8 mouse cellular contexts compared by ENCODE assay signal in the genomic region with DNA sequence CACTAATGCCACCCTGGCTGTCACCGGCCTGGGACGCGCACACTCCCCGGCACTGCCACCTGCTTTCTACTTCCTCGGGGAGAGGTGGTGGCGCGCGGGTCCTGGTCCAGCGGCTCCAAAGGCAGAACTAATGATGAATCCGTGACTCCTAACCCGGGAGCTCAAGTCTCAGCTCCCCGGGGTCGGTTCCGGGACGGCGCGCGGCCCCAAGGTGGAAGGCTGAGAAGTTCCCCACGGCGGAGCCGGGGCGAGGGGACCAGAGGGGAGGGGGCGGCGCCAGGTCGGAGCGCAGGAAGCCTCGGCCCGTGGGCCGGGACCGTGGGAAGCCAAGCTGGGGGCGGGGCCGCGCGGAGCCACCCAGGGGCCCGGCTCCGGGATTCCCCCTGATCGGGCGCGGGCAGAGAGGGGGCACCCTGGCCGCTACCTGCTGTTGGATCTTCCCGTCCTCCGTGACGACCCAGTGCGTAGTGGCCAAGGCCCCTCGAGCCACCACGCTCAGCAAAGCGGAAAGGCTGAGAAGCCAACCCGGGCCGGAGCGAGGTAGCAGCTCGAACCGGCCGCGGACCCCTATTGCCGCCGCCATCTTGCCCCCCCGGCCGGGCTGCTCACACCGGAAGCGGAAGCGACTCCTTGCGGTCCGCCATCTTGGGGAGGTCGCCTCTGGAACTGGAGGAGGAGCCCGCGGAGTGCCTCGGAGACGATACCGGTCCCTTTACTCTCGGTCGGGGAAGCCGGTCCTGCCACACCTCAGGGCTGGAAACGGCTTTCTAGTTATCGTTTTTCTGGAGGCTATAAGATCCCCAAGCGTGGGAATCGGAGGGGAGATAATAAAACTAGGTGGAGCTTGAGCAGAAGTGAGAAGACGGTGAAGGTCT. TPM values are rescaled to one million over a fixed set of nuclear protein-coding genes. Genes with fewer than 3 reads are reported as not detected.
DNase-seq lines count a peak whose midpoint lies in the region; ATAC-seq and TF ChIP-seq lines count a peak whose summit lies in the region.

A gene (minus strand): TSS at position 607 of the 875 bp plus-strand sequence.

- no peaks in the 10 kb centered on the region for H3K9me3 ChIP-seq in G1E (replicated peaks)
- H3K9me3 ChIP-seq in forebrain, embryonic 16.5 days (ENCODE audit: control insufficient read depth, low read length), result no peaks in the 10 kb centered on the region
- no peaks in the 10 kb centered on the region for H3K9me3 ChIP-seq in lung, embryonic 14.5 days (ENCODE audit: low read depth, low read length)

- TF ChIP-seq POLR2A in olfactory bulb, adult 2 months (IDR thresholded peaks at IDR 0.05; ENCODE audit: insufficient read depth, low read depth, low read length), result peak; percentile 90
- TF ChIP-seq POLR2A in thymus, adult 2 months (IDR thresholded peaks at IDR 0.05; ENCODE audit: control insufficient read depth, extremely low read depth, insufficient read depth, low read length, poor library complexity), result peak; percentile 90

- peaks cover 35% of the 10 kb centered on the region for H3K36me3 ChIP-seq in G1E (replicated peaks)
- H3K36me3 ChIP-seq in forebrain, embryonic 16.5 days (ENCODE audit: control insufficient read depth, insufficient read depth), result peaks cover 8% of the 10 kb centered on the region
- H3K36me3 ChIP-seq in lung, embryonic 14.5 days (ENCODE audit: insufficient read depth), result peaks cover 11% of the 10 kb centered on the region
- no peaks in the 10 kb centered on the region; the same call in 1 of the 2 replicates for H3K36me3 ChIP-seq in thymus, adult 2 months (ENCODE audit: control insufficient read depth, insufficient read depth, low read length)

- peak within 1 kb of the TSS; percentile 81 for H3K27ac ChIP-seq in forebrain, embryonic 16.5 days (ENCODE audit: low read length)
- peak within 1 kb of the TSS; percentile 98 for H3K27ac ChIP-seq in layer of hippocampus, adult 2 months
- H3K27ac ChIP-seq in lung, embryonic 14.5 days (ENCODE audit: low read depth), result peak within 1 kb of the TSS; percentile 87
- peak within 1 kb of the TSS; percentile 95 for H3K27ac ChIP-seq in olfactory bulb, adult 2 months (ENCODE audit: insufficient read depth, low read depth, low read length)
- H3K27ac ChIP-seq in thymus, adult 2 months (ENCODE audit: control insufficient read depth, insufficient read depth, low read length), result peak within 1 kb of the TSS; percentile 66

- intact Hi-C loops in heart, postnatal 36 days (cut with DNase I), result loop anchor here (2.0 to 10.0 kb wide), 2 partner anchors 30 to 252 kb away; a partner anchor contains a TSS

- peaks cover 19% of the 10 kb centered on the region for H3K4me1 ChIP-seq in G1E (ENCODE audit: insufficient read depth, low read depth, low read length)
- H3K4me1 ChIP-seq in forebrain, embryonic 16.5 days (replicated peaks; ENCODE audit: control insufficient read depth, insufficient read depth, low read length), result peaks cover 22% of the 10 kb centered on the region
- no peaks in the 10 kb centered on the region; the same call in 1 of the 2 replicates for H3K4me1 ChIP-seq in lung, embryonic 14.5 days (ENCODE audit: insufficient read depth)
- H3K4me1 ChIP-seq in olfactory bulb, adult 2 months (ENCODE audit: control insufficient read depth, insufficient read depth, low read length), result peaks cover 4% of the 10 kb centered on the region; the same call in 1 of the 2 replicates
- H3K4me1 ChIP-seq in thymus, adult 2 months (replicated peaks; ENCODE audit: control insufficient read depth, insufficient read depth, low read length), result peaks cover 7% of the 10 kb centered on the region

- peak within 1 kb of the TSS; percentile 90 for H3K9ac ChIP-seq in forebrain, embryonic 16.5 days (replicated peaks; ENCODE audit: low read depth, low read length)
- peak within 1 kb of the TSS; percentile 90 for H3K9ac ChIP-seq in lung, embryonic 14.5 days

- peak within 1 kb of the TSS; percentile 88 for H3K4me2 ChIP-seq in forebrain, embryonic 16.5 days (ENCODE audit: low read length)
- H3K4me2 ChIP-seq in lung, embryonic 14.5 days, result peak within 1 kb of the TSS; percentile 78

- TF ChIP-seq CTCF in G1E (IDR thresholded peaks at IDR 0.05; ENCODE audit: low read depth, low read length), result no peak
- TF ChIP-seq CTCF in layer of hippocampus, adult 2 months (conservative IDR thresholded peaks at IDR 0.05), result 0 out of 2 replicates have a peak, but pooled peaks have one; percentile 9
- TF ChIP-seq CTCF in lung, embryonic 14.5 days (IDR thresholded peaks at IDR 0.05; ENCODE audit: low read depth), result no peak
- no peak for TF ChIP-seq CTCF in olfactory bulb, adult 2 months (IDR thresholded peaks at IDR 0.05; ENCODE audit: insufficient read depth, low read depth, low read length)
- no peak for TF ChIP-seq CTCF in thymus, adult 2 months (IDR thresholded peaks at IDR 0.05; ENCODE audit: borderline replicate concordance, control insufficient read depth, extremely low read depth, insufficient read depth, low read length, poor library complexity)

- peak; percentile 87 for ATAC-seq in G1E (ENCODE audit: extremely low read depth, insufficient number of reproducible peaks, low FRiP score, poor library complexity, severe bottlenecking)
- peak; percentile 96 for ATAC-seq in forebrain, embryonic 16.5 days
- peak; percentile 96 for ATAC-seq in lung, embryonic 14.5 days (ENCODE audit: insufficient read depth)

- under 1% methylated on average over 70 of the region's 77 CpGs for WGBS in forebrain, embryonic 16.5 days
- whole genome bisulfite sequencing in lung, embryonic 14.5 days, result under 1% methylated on average over 73 of the region's 77 CpGs
- WGBS in olfactory bulb, adult 2 months, result under 1% methylated on average over 74 of the region's 77 CpGs
- under 1% methylated on average over 76 of the region's 77 CpGs for WGBS in thymus, adult 2 months

- peak within 1 kb of the TSS; percentile 96 for H3K4me3 ChIP-seq in G1E (ENCODE audit: low read depth, low read length)
- H3K4me3 ChIP-seq in forebrain, embryonic 16.5 days (replicated peaks; ENCODE audit: low read length), result peak within 1 kb of the TSS; percentile 86
- H3K4me3 ChIP-seq in layer of hippocampus, adult 2 months, result peak within 1 kb of the TSS; percentile 67
- H3K4me3 ChIP-seq in lung, embryonic 14.5 days (ENCODE audit: low read depth, low read length), result peak within 1 kb of the TSS; percentile 89
- H3K4me3 ChIP-seq in olfactory bulb, adult 2 months (ENCODE audit: insufficient read depth, low read depth, low read length), result peak within 1 kb of the TSS; percentile 99
- peak within 1 kb of the TSS; percentile 84 for H3K4me3 ChIP-seq in thymus, adult 2 months (ENCODE audit: control insufficient read depth, insufficient read depth, low read length)

- no peaks in the 10 kb centered on the region for H3K27me3 ChIP-seq in G1E (ENCODE audit: insufficient read depth, low read length)
- no peaks in the 10 kb centered on the region for H3K27me3 ChIP-seq in forebrain, embryonic 16.5 days (replicated peaks; ENCODE audit: control insufficient read depth, insufficient read depth, low read length)
- no peaks in the 10 kb centered on the region for H3K27me3 ChIP-seq in lung, embryonic 14.5 days (ENCODE audit: insufficient read depth, low read length)
- no peaks in the 10 kb centered on the region for H3K27me3 ChIP-seq in thymus, adult 2 months (ENCODE audit: control insufficient read depth, insufficient read depth, low read length)

- DNase-seq in G1E (ENCODE audit: low spot score), result peak; percentile 88
- DNase-seq in cerebellum, adult 18-20 months, result peak; percentile 89 to 90
- DNase-seq in heart, postnatal 36 days, result peak; percentile 85 to 88
- DNase-seq in layer of hippocampus, adult 2 months (ENCODE audit: low spot score in 2 of 2), result peak; percentile 80 to 84
- DNase-seq in lung, embryonic 14.5 days, result peak; percentile 96
- DNase-seq in thymus, adult 2 months, result peak; percentile 90

RNA-seq across cellular contexts. Expression of the gene that starts here (rescaled TPM):
- total RNA-seq in G1E (2014; fragmentation: Nextera tagmentation) (33.0 and 33.2 TPM in 2 replicates), G1E (2017) (15.2 and 18.9 TPM in 2 replicates)
- 2.5 and 4.1 TPM in 2 replicates for polyA plus RNA-seq in G1E (2012)
- polyA plus RNA-seq in forebrain, embryonic 16.5 days (2015; fragmentation: Nextera tagmentation; extraction: Ambion mirVana), result 24.3 and 25.0 TPM in 2 replicates
- 10 to 100 TPM; 27.4 to 33.5 TPM for total RNA-seq in heart, postnatal 36 days (2021)
- 10 to 100 TPM; 37.1 to 40.6 TPM for total RNA-seq in layer of hippocampus, adult 2 months (2021)
- polyA plus RNA-seq in lung, embryonic 14.5 days (2014; fragmentation: Nextera tagmentation; extraction: Ambion mirVana), result 18.1 and 20.1 TPM in 2 replicates
- not detected in 2 replicates for polyA plus RNA-seq in olfactory bulb, adult 2 months (2012; ENCODE audit: insufficient read depth, insufficient read length, low replicate concordance, missing spikeins)
- 23.3 and 23.4 TPM in 2 replicates for polyA plus RNA-seq in thymus, adult 2 months (2012; rRNA removed)

Comparison
In these comparisons a context has a peak if more than half of its experiments do, and no peak if none do; other contexts are left out.
1. Peak in every context shown above with its lines: DNase-seq, ATAC-seq, H3K4me3 ChIP-seq and H3K27ac ChIP-seq.